Mouse (Mus musculus) heart, adult 2 months (tissue): Measurements from ENCODE around the gene Ppfia1.

Source experiments
- CTCF ChIP-seq: fragments of 200-600 bp; IDR thresholded peaks from 2 replicates; pipeline ENCODE4 v1.8.1; 2022; ENCODE audit warnings: antibody characterized with exemption, mild to moderate bottlenecking, moderate library complexity
- POLR2A ChIP-seq: fragments of 200-500 bp; IDR thresholded peaks from 2 replicates; pipeline ENCODE4 v1.6.1; 2011; ENCODE audit warnings: mild to moderate bottlenecking, low read depth, low read length, control low read depth; ENCODE audit not compliant: insufficient read depth

GRCm38 (mm10) chr7:144427460-144427859, 126.1 kb downstream of the Ppfia1 start:
- TF ChIP-seq CTCF (peak; percentile 57), POLR2A (no peak)
